Mouse (Mus musculus): ENCODE measurements around the gene Cdnf.

GRCm38 (mm10) chr2:3546055-3546454, 33.2 kb downstream of the Cdnf start:
- no peak for TF ChIP-seq POLR2AphosphoS2 (IDR thresholded peaks at IDR 0.05; ENCODE audit: insufficient read length, low read depth)
- TF ChIP-seq POLR2A (IDR thresholded peaks at IDR 0.05; ENCODE audit: insufficient read length, low read depth) = no peak
- no peak for TF ChIP-seq CEBPB (IDR thresholded peaks at IDR 0.05; ENCODE audit: insufficient read depth, poor library complexity, severe bottlenecking)
- no peak for TF ChIP-seq TCF3 (IDR thresholded peaks at IDR 0.05; ENCODE audit: insufficient read length, low read depth)
- no peak for TF ChIP-seq E2F4 (IDR thresholded peaks at IDR 0.05; ENCODE audit: insufficient read depth)
- TF ChIP-seq MYOG (IDR thresholded peaks at IDR 0.05; ENCODE audit: control insufficient read depth in 1 of 3, insufficient read depth in 1 of 3, insufficient read length in 2 of 3, low read depth in 2 of 3) = no peak
- TF ChIP-seq MAX (IDR thresholded peaks at IDR 0.05; ENCODE audit: low read depth) = no peak
- TF ChIP-seq TCF12 (IDR thresholded peaks at IDR 0.05; ENCODE audit: insufficient read depth, poor library complexity, severe bottlenecking) = no peak
